10 mouse cellular contexts compared by ENCODE assay signal in genomic region chr10:80946684-80947437, GRCm38 (mm10). TPM values are rescaled to one million over a fixed set of nuclear protein-coding genes. Genes with fewer than 3 reads are reported as not detected.
A peak's percentile ranks its signal among the peaks of the same experiment; 100 is the strongest.
DNase-seq lines count a peak whose midpoint lies in the region; ATAC-seq and TF ChIP-seq lines count a peak whose summit lies in the region.
"Had no signal": no experiment of that assay in that cellular context is flagged by ENCODE, and none has a peak within 500 bp of the region (broad histone marks: within the 10 kb centered on the region; RNA-seq: fewer than 3 reads in every experiment).

No protein-coding gene starts in this region.

- H3K4me1 ChIP-seq in cerebellum, adult 2 months (ENCODE audit: control insufficient read depth, insufficient read depth, low read length) = no peaks in the 10 kb centered on the region; the same call in 1 of the 2 replicates
- H3K4me1 ChIP-seq in kidney, postnatal 0 days (replicated peaks; ENCODE audit: insufficient read depth, low read length) = no peaks in the 10 kb centered on the region; the same call in none of the 2 replicates
- peaks cover 12% of the 10 kb centered on the region for H3K4me1 ChIP-seq in lung, postnatal 0 days (ENCODE audit: insufficient read depth, low read depth, low read length)

- H3K9ac ChIP-seq in kidney, postnatal 0 days (ENCODE audit: low read depth, low read length) = no peak overlapping the region
- H3K9ac ChIP-seq in lung, postnatal 0 days (replicated peaks; ENCODE audit: low read depth) = no peak overlapping the region

- H3K9me3 ChIP-seq in kidney, postnatal 0 days (replicated peaks; ENCODE audit: low read length) = no peaks in the 10 kb centered on the region
- no peaks in the 10 kb centered on the region for H3K9me3 ChIP-seq in lung, postnatal 0 days (ENCODE audit: low read length)

- H3K27ac ChIP-seq in cerebellum, adult 2 months (ENCODE audit: insufficient read depth, low read length) = no peak overlapping the region
- no peak overlapping the region for H3K27ac ChIP-seq in kidney, postnatal 0 days
- H3K27ac ChIP-seq in lung, postnatal 0 days (ENCODE audit: low read length) = peak overlapping the region; percentile 15; the same call in 1 of the 2 replicates

- ATAC-seq in kidney, postnatal 0 days (replicated peaks; ENCODE audit: low FRiP score, low read depth) = no peak
- ATAC-seq in lung, postnatal 0 days = peak; percentile 39

- DNase-seq in cerebellum, adult 2 months = no peak
- no peak for DNase-seq in cerebellum, adult 11 months
- DNase-seq in kidney, postnatal 0 days (ENCODE audit: low spot score) = no peak
- no peak for DNase-seq in kidney, adult 11 months
- peak; percentile 76 for DNase-seq in ES-CJ7 (ENCODE audit: low read depth, low spot score)
- peak; percentile 60 for DNase-seq in lung, postnatal 0 days (ENCODE audit: low spot score)
- no peak for DNase-seq in cerebellum, adult 9-10 months
- DNase-seq in cerebellum, postnatal 4 days (ENCODE audit: low spot score in 2 of 2) = no peak
- DNase-seq: adrenal gland, postnatal 36 days; gastrocnemius, postnatal 36 days had no signal

- peak; percentile 54 for TF ChIP-seq EP300 in lung, postnatal 0 days (IDR thresholded peaks at IDR 0.05)

- no peak overlapping the region for H3K4me3 ChIP-seq in cerebellum, adult 2 months (replicated peaks; ENCODE audit: insufficient read depth, low read depth, low read length)
- H3K4me3 ChIP-seq in kidney, postnatal 0 days (replicated peaks; ENCODE audit: low read depth, low read length) = no peak overlapping the region
- H3K4me3 ChIP-seq in lung, postnatal 0 days (ENCODE audit: low read depth, low read length) = no peak overlapping the region

- no peak for TF ChIP-seq POLR2A in cerebellum, adult 2 months (IDR thresholded peaks at IDR 0.05; ENCODE audit: borderline replicate concordance, insufficient read depth, low read length)

- 74% methylated on average over 14 of the region's 14 CpGs for WGBS in cerebellum, adult 2 months
- WGBS in kidney, postnatal 0 days = 64% methylated on average over 14 of the region's 14 CpGs
- WGBS in lung, postnatal 0 days = 46% methylated on average over 14 of the region's 14 CpGs

- no peak overlapping the region for H3K4me2 ChIP-seq in kidney, postnatal 0 days (ENCODE audit: low read length)
- no peak overlapping the region for H3K4me2 ChIP-seq in lung, postnatal 0 days (replicated peaks; ENCODE audit: low read depth, low read length)

- 0 out of 2 replicates have a peak, but pooled peaks have one; percentile 34 for TF ChIP-seq CTCF in cerebellum, adult 2 months (IDR thresholded peaks at IDR 0.05; ENCODE audit: borderline replicate concordance, insufficient read depth, low read depth, low read length)
- peak; percentile 52 for TF ChIP-seq CTCF in kidney, postnatal 0 days (IDR thresholded peaks at IDR 0.05; ENCODE audit: low read depth)
- TF ChIP-seq CTCF in lung, postnatal 0 days (IDR thresholded peaks at IDR 0.05) = peak; percentile 67

- H3K36me3 ChIP-seq in kidney, postnatal 0 days (ENCODE audit: insufficient read depth, low read length) = no peaks in the 10 kb centered on the region
- H3K36me3 ChIP-seq in lung, postnatal 0 days (ENCODE audit: insufficient read depth, low read length) = no peaks in the 10 kb centered on the region

- no peaks in the 10 kb centered on the region for H3K27me3 ChIP-seq in cerebellum, adult 2 months (ENCODE audit: control insufficient read depth, insufficient read depth, low read length)
- no peaks in the 10 kb centered on the region for H3K27me3 ChIP-seq in kidney, postnatal 0 days (ENCODE audit: insufficient read depth, low read length)
- H3K27me3 ChIP-seq in lung, postnatal 0 days (replicated peaks; ENCODE audit: insufficient read depth, low read length) = no peaks in the 10 kb centered on the region

RNA-seq across cellular contexts. Expression of gene Gadd45b, which starts 17.0 kb away (rescaled TPM):
- polyA plus RNA-seq in cerebellum, adult 2 months (2012; rRNA removed) = 30.6 and 33.3 TPM in 2 replicates
- 17.4 and 20.8 TPM in 2 replicates for polyA plus RNA-seq in kidney, postnatal 0 days (2015; fragmentation: Nextera tagmentation; extraction: Ambion mirVana)
- 131 and 145 TPM in 2 replicates for polyA plus RNA-seq in lung, postnatal 0 days (2015; fragmentation: Nextera tagmentation; extraction: Ambion mirVana)

RNA-seq across cellular contexts. Expression of gene Lmnb2, which starts 28.8 kb away (rescaled TPM):
- polyA plus RNA-seq in cerebellum, adult 2 months (2012; rRNA removed) = 39.0 and 42.8 TPM in 2 replicates
- 21.9 and 26.0 TPM in 2 replicates for polyA plus RNA-seq in kidney, postnatal 0 days (2015; fragmentation: Nextera tagmentation; extraction: Ambion mirVana)
- 6.9 and 7.3 TPM in 2 replicates for polyA plus RNA-seq in lung, postnatal 0 days (2015; fragmentation: Nextera tagmentation; extraction: Ambion mirVana)

RNA-seq across cellular contexts. Expression of gene Timm13, which starts 46.1 kb away (rescaled TPM):
- 208 and 217 TPM in 2 replicates for polyA plus RNA-seq in cerebellum, adult 2 months (2012; rRNA removed)
- 434 and 437 TPM in 2 replicates for polyA plus RNA-seq in kidney, postnatal 0 days (2015; fragmentation: Nextera tagmentation; extraction: Ambion mirVana)
- 211 and 233 TPM in 2 replicates for polyA plus RNA-seq in lung, postnatal 0 days (2015; fragmentation: Nextera tagmentation; extraction: Ambion mirVana)

Comparison
In these comparisons a context has a peak if more than half of its experiments do, and no peak if none do; other contexts are left out.
1. DNase-seq: peak in ES-CJ7 (single experiment) and lung, postnatal 0 days (single experiment); none in cerebellum, adult 2 months (0 of 2), cerebellum, adult 11 months (single experiment), kidney, postnatal 0 days (single experiment), kidney, adult 11 months (single experiment), cerebellum, adult 9-10 months (single experiment) and cerebellum, postnatal 4 days (0 of 2).
2. Peak in every context shown above with its lines, with median percentiles within 50 percentile points of each other: CTCF ChIP-seq.